Mouse (Mus musculus): Measurements from ENCODE around the gene Kctd13. TPM values are rescaled to one million over a fixed set of nuclear protein-coding genes. Genes with fewer than 3 reads are reported as not detected.

Gene Kctd13
- total and polyA plus RNA-seq, 3 experiments: 8.6 to 23.4 (median 22.4) TPM

DNA sequence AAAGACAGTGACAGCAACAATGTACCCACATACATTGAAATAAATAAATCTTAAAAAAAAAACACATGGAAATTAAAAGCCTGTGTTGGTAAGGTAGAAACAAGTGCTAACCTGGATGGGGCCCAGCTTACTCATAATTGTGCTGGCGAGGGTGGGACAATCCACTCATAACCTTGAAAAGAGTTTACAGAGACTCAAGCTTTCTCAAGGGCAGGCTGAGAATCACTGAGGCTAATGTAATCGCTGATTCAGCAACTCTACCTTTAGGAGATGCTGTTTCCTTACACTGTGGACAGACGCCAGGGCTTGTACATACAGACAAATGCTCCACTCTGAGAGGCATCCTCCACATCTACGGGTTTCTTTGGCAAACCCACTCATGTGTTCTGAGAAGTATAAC is 8.7 kb upstream of the Kctd13 start:
- TF ChIP-seq POLR2AphosphoS5 (IDR thresholded peaks at IDR 0.05; ENCODE audit: insufficient replicate concordance, low read depth, low read length) (no peak), TAL1 (conservative IDR thresholded peaks at IDR 0.05; ENCODE audit: low read depth, low read length) (no peak), GATA1 (IDR thresholded peaks at IDR 0.05; ENCODE audit: borderline replicate concordance, low read length) (no peak), CTCF (IDR thresholded peaks at IDR 0.05; ENCODE audit: low read depth, low read length) (no peak), GATA2 (IDR thresholded peaks at IDR 0.05; ENCODE audit: borderline replicate concordance, low read depth, low read length) (no peak)

DNA sequence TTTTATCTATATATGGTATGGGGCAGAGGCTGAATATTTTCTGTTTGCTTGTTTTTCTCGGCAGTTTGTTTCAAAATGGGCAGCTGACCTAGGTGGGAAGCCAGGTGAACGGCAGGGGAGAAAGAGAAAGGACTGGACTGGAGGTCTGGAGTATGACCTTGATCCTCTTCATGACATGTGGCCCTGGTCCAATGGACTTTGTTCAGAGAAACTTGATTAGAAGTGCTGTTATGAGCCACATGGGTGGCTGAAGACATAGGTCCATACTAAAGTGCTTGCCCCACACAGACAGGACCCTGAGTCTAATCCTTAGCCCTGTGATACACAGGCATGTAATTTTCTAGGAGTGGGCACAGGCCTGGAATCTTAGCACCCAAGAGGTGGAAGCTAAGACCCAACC is 7.1 kb upstream of the Kctd13 start:
- Histone ChIP-seq H3K27me3 (ENCODE audit: insufficient read depth, low read length) (no peaks in the 10 kb centered on the region), H3K36me3 (replicated peaks) (no peaks in the 10 kb centered on the region), H3K9me3 (replicated peaks) (no peaks in the 10 kb centered on the region), H3K4me3 (ENCODE audit: low read depth, low read length) (no peak overlapping the region), H3K4me1 (ENCODE audit: insufficient read depth, low read depth, low read length) (peaks cover 28% of the 10 kb centered on the region)
- ATAC-seq (ENCODE audit: extremely low read depth, insufficient number of reproducible peaks, low FRiP score, poor library complexity, severe bottlenecking) (no peak), DNase-seq (ENCODE audit: low spot score) (no peak)
- TF ChIP-seq GATA1 (IDR thresholded peaks at IDR 0.05; ENCODE audit: borderline replicate concordance, low read length) (no peak), TAL1 (conservative IDR thresholded peaks at IDR 0.05; ENCODE audit: low read depth, low read length) (no peak), POLR2AphosphoS5 (IDR thresholded peaks at IDR 0.05; ENCODE audit: insufficient replicate concordance, low read depth, low read length) (no peak), CTCF (IDR thresholded peaks at IDR 0.05; ENCODE audit: low read depth, low read length) (no peak), GATA2 (IDR thresholded peaks at IDR 0.05; ENCODE audit: borderline replicate concordance, low read depth, low read length) (no peak)

More for the DNA sequence above, 8.7 kb upstream of the Kctd13 start:
- H3K27me3 ChIP-seq (ENCODE audit: insufficient read depth, low read length): peaks cover 6% of the 10 kb centered on the region; the same call in 1 of the 2 replicates
- ATAC-seq (ENCODE audit: extremely low read depth, insufficient number of reproducible peaks, low FRiP score, poor library complexity, severe bottlenecking) (no peak), DNase-seq (ENCODE audit: low spot score) (no peak)
- no peak overlapping the region for H3K4me3 ChIP-seq (ENCODE audit: low read depth, low read length)
- H3K9me3 ChIP-seq (replicated peaks): no peaks in the 10 kb centered on the region
- no peaks in the 10 kb centered on the region for H3K36me3 ChIP-seq (replicated peaks)
- peaks cover 16% of the 10 kb centered on the region for H3K4me1 ChIP-seq (ENCODE audit: insufficient read depth, low read depth, low read length)

DNA sequence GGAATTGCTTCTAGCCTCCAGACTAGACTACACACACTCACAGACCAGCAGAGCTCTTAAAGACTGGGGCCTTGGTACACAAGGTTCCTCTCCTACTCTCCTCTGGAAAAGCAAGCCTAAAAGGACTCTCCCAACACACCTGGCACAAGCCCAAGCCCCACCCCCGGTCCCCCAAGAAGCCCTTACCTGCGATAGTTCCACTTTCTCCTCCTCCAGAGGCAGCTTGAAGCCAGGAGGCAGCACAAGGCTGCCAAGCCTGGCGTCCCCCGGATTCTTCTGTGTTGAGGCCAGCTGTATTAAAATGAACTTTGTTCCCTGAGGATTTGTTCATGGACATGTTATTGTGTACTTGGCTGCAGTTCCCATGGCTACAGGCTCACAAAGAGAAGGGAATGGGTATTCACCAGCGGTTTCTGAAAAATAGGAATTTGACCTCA is 6.0 kb upstream of the Kctd13 start, which contains the start of gene Tmem219:
Gene Tmem219 (minus strand): TSS at position 294 of the 437 bp plus-strand sequence.
- Histone ChIP-seq H3K27me3 (ENCODE audit: insufficient read depth, low read length) (no peaks in the 10 kb centered on the region), H3K4me1 (ENCODE audit: insufficient read depth, low read depth, low read length) (peaks cover 35% of the 10 kb centered on the region), H3K9me3 (replicated peaks) (no peaks in the 10 kb centered on the region), H3K4me3 (ENCODE audit: low read depth, low read length) (no peak within 1 kb of the TSS), H3K36me3 (replicated peaks) (no peaks in the 10 kb centered on the region)
- ATAC-seq (ENCODE audit: extremely low read depth, insufficient number of reproducible peaks, low FRiP score, poor library complexity, severe bottlenecking): no peak
- TF ChIP-seq GATA2 (IDR thresholded peaks at IDR 0.05; ENCODE audit: borderline replicate concordance, low read depth, low read length) (no peak), CTCF (IDR thresholded peaks at IDR 0.05; ENCODE audit: low read depth, low read length) (no peak), POLR2AphosphoS5 (IDR thresholded peaks at IDR 0.05; ENCODE audit: insufficient replicate concordance, low read depth, low read length) (no peak), TAL1 (conservative IDR thresholded peaks at IDR 0.05; ENCODE audit: low read depth, low read length) (no peak), GATA1 (IDR thresholded peaks at IDR 0.05; ENCODE audit: borderline replicate concordance, low read length) (no peak)
- DNase-seq (ENCODE audit: low spot score): no peak

DNA sequence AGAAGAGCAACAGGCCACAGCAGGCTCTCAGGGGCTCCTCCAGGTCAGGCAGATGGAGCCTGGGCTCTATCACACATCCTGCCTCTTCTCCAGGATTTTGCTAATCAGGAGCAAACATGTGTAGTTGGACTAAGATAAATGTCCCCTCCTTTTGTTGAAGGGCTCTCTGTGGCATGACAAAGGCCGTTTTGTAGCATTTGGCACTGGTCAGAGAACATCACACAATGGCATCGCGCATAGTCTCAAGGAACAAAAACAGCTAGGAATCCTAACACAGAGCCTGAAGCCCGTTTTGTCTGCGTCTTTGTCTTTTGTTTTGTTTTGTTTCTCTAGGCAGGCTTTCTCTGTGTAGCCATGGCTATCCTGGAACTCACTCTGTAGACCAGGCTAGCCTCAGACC is 4.7 kb upstream of the Kctd13 start:
- DNase-seq (ENCODE audit: low spot score) (no peak), ATAC-seq (ENCODE audit: extremely low read depth, insufficient number of reproducible peaks, low FRiP score, poor library complexity, severe bottlenecking) (no peak)
- peaks cover 42% of the 10 kb centered on the region for H3K4me1 ChIP-seq (ENCODE audit: insufficient read depth, low read depth, low read length)
- no peaks in the 10 kb centered on the region for H3K9me3 ChIP-seq (replicated peaks)
- H3K4me3 ChIP-seq (ENCODE audit: low read depth, low read length): no peak overlapping the region
- no peak for TF ChIP-seq CTCF (IDR thresholded peaks at IDR 0.05; ENCODE audit: low read depth, low read length)
- TF ChIP-seq POLR2AphosphoS5 (IDR thresholded peaks at IDR 0.05; ENCODE audit: insufficient replicate concordance, low read depth, low read length): no peak
- no peak for TF ChIP-seq GATA1 (IDR thresholded peaks at IDR 0.05; ENCODE audit: borderline replicate concordance, low read length)
- TF ChIP-seq TAL1 (conservative IDR thresholded peaks at IDR 0.05; ENCODE audit: low read depth, low read length): no peak
- TF ChIP-seq GATA2 (IDR thresholded peaks at IDR 0.05; ENCODE audit: borderline replicate concordance, low read depth, low read length): no peak
- H3K36me3 ChIP-seq (replicated peaks): no peaks in the 10 kb centered on the region
- H3K27me3 ChIP-seq (ENCODE audit: insufficient read depth, low read length): no peaks in the 10 kb centered on the region

DNA sequence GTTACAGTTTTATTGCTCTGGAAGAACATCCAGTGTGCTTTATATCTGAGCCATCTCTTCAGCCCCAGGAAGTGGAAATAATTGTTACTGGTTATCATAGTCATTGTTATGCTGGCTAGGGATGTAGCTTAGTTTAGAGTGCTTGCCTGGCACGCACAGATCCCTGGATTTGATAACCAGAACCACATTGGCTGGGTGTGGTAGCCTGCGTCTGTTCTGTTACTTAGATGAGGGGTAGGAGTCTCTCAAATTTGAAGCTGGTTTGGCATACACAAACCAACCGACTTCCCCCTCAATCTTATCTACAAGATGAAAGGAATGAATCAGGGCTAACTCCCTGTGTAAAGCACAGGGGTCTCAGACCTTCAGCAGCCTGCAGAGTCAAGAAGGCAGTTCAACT is 2.4 kb upstream of the Kctd13 start:
- peak; percentile 47 for DNase-seq (ENCODE audit: low spot score)
- Histone ChIP-seq H3K27me3 (ENCODE audit: insufficient read depth, low read length) (no peaks in the 10 kb centered on the region), H3K36me3 (replicated peaks) (peaks cover 16% of the 10 kb centered on the region), H3K4me3 (ENCODE audit: low read depth, low read length) (no peak overlapping the region; the same call in 1 of the 2 replicates), H3K9me3 (replicated peaks) (no peaks in the 10 kb centered on the region), H3K4me1 (ENCODE audit: insufficient read depth, low read depth, low read length) (peaks cover 64% of the 10 kb centered on the region)
- no peak for TF ChIP-seq CTCF (IDR thresholded peaks at IDR 0.05; ENCODE audit: low read depth, low read length)
- TF ChIP-seq POLR2AphosphoS5 (IDR thresholded peaks at IDR 0.05; ENCODE audit: insufficient replicate concordance, low read depth, low read length): no peak
- no peak for TF ChIP-seq GATA1 (IDR thresholded peaks at IDR 0.05; ENCODE audit: borderline replicate concordance, low read length)
- no peak for TF ChIP-seq TAL1 (conservative IDR thresholded peaks at IDR 0.05; ENCODE audit: low read depth, low read length)
- no peak for TF ChIP-seq GATA2 (IDR thresholded peaks at IDR 0.05; ENCODE audit: borderline replicate concordance, low read depth, low read length)
- ATAC-seq (ENCODE audit: extremely low read depth, insufficient number of reproducible peaks, low FRiP score, poor library complexity, severe bottlenecking): peak; percentile 54

DNA sequence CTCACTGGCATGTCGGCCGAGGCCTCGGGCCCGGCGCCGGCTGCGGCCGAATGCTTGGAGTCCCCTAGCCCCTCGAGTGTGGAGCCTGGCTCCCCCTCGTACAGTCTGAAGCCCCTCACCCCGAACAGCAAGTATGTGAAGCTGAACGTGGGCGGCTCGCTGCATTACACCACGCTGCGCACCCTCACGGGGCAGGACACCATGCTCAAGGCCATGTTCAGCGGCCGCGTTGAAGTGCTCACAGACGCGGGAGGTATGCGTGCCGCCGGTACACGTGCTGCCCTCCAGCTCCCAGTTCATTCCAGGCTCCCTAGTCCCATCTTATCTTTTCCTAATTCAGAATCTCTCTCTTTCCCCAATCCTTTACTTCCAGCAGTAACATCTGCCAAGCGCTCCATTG is 367 bp downstream of the Kctd13 start:
- Histone ChIP-seq H3K27me3 (ENCODE audit: insufficient read depth, low read length) (no peaks in the 10 kb centered on the region), H3K36me3 (replicated peaks) (peaks cover 42% of the 10 kb centered on the region), H3K4me3 (ENCODE audit: low read depth, low read length) (peak overlapping the region; percentile 83), H3K4me1 (ENCODE audit: insufficient read depth, low read depth, low read length) (peaks cover 65% of the 10 kb centered on the region), H3K9me3 (replicated peaks) (no peaks in the 10 kb centered on the region)
- TF ChIP-seq TAL1 (conservative IDR thresholded peaks at IDR 0.05; ENCODE audit: low read depth, low read length) (no peak), GATA1 (IDR thresholded peaks at IDR 0.05; ENCODE audit: borderline replicate concordance, low read length) (no peak), CTCF (IDR thresholded peaks at IDR 0.05; ENCODE audit: low read depth, low read length) (no peak), POLR2AphosphoS5 (IDR thresholded peaks at IDR 0.05; ENCODE audit: insufficient replicate concordance, low read depth, low read length) (no peak)
- DNase-seq (ENCODE audit: low spot score): no peak
- ATAC-seq (ENCODE audit: extremely low read depth, insufficient number of reproducible peaks, low FRiP score, poor library complexity, severe bottlenecking): no peak

Measured in G1E (cell line).